Mouse (Mus musculus) frontal cortex, adult (tissue): ENCODE results near the gene Rassf7.
A peak's percentile ranks its signal among the peaks of the same experiment; 100 is the strongest.

Source experiments
- ATAC-seq: cut with Nextera tagmentation; 2 replicates; pipeline ENCODE4 v1.9.2; 2017; ENCODE audit warnings: mild to moderate bottlenecking, moderate library complexity, mixed read lengths; ENCODE audit not compliant: low TSS enrichment

Gene Rassf7

DNA sequence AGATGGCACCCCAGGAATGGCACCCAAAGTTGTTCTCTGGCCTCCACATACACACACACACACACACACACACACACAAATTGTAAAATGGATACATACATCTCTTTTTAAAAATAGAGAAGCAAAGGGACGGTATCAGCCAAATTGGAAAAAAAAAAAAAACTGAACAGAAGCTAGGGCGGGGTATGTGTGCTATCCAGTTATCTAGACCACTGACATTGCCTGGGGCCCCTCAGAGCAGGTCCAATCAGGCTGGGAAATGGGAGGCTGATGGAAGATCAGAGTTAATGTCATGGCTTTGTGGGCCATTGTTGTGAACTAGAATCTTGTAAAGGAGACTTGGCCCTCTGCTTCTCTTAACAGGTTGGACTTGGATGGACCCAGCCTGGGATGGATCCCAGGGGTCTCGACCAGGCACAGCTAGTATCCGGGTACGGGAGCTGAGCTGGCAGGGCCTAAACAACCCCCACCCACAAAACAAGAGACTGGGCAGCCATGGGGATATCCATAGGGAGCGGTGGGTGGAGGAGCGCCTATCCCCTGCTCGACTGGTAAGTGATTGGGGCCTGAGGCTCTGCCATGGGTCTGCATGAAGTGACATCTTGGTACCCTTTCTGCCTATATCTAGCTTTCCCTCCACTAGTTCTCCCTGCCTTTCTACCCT lies 18.9 kb upstream of the Rassf7 start:
- no peak for ATAC-seq

DNA sequence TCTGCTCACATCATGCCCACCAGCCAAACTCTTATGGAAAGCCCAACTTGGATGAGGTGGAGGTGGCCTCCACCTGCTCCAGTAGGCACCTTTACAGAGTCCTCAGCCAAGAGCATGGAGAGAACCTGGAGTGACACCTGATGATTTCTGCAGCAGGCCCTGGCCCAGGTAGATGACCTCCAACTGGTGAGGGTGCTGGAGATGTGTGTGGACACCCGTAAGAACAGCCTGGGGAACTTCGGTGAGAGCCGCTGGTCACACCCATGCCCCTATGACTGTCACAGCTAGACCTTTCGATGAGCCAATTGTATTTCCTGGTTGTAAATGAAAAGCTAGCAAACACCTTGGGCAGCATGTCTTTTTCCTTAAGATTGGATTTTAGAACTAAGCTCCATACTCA lies 17.5 kb upstream of the Rassf7 start:
- ATAC-seq: no peak

DNA sequence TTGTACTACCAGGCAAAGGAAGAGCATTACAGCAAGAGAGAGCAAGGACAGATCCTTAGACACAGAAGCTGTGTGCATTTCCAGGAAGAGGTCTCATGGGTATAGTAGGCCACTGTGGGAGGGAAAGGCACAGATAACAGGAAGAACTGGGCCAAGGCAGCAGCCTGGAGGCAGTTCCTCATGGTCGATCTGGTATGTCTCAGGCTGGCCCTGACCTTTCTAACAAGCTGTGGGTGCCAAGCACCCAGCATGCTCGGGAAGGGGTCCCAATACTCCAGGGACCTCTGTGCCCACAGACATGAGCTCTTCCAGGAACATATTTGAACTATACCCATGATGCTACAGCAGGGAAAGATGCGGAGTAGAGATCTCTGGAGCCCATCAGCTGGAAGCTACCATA lies 11.1 kb upstream of the Rassf7 start:
- no peak for ATAC-seq

DNA sequence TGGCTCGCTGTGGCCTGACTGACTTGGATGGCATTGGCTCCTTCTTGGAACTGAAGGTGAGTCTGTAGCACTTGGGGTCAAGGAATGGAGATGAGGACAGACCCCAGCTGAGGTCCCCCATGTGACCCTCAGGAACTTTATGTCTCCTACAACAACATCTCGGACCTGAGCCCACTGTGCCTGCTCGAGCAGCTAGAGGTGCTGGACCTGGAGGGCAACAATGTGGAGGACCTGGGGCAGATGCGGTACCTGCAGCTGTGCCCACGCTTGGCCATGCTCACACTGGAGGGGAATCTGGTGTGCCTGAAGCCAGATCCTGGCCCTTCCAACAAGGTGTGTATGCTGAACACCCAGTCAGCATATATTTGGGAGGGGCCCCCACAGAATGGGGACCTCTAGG lies 10.2 kb upstream of the Rassf7 start:
- no peak for ATAC-seq

DNA sequence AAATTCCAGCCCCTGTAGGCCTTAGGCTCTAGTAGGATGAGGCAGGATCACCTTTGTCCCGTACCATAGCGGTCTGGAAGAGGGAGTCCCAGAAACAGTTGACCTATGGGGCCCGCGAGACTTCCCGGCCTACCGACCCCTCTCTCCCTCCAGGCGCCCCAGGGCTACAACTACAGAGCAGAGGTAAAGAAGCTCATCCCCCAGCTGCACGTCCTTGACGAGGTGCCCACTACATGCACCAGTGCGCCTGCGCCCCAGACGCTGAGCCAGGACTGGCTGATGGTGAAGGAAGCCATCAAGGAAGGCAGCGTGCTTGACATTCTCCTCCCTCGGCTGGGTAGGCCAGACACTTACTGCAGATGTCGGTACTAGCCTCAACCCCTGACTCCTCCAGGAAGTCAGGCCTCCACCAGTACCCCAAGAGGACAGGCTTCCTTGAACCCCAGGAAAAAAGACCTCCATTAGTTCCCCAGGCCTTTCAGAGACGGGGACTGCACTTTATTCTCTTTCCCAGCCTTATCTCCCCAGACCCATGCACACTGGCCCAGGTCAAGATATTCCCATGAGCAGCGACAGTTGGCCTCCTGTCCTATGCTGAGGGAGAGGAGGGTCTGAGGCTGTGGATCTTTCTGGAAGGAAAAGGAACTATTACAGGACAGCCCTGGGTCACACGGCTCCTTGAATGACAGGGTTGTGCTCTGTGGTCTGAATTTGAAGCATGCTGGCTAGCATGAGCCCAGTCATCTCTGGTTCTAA lies 9.3 kb upstream of the Rassf7 start:
- ATAC-seq: no peak

DNA sequence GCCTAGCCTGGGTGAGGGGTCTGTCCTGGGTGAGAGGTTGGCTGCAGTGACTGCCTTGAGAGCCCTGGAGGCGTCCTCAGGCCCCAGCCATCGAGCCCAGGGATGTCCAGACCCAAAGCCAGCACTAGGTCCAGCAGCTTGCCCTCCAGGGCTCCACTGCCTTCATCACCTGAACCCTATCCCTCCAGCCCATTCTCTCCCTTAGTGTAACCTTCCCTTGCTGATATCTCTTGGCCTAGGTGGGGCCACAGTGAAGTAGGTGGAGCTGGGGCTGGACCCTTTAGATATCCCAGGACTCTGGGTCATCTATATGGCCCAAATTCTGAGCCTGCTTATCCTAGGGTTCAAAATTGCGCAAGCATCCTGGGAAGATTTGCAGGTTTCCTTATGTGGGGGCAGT lies 6.1 kb upstream of the Rassf7 start:
- no peak for ATAC-seq

DNA sequence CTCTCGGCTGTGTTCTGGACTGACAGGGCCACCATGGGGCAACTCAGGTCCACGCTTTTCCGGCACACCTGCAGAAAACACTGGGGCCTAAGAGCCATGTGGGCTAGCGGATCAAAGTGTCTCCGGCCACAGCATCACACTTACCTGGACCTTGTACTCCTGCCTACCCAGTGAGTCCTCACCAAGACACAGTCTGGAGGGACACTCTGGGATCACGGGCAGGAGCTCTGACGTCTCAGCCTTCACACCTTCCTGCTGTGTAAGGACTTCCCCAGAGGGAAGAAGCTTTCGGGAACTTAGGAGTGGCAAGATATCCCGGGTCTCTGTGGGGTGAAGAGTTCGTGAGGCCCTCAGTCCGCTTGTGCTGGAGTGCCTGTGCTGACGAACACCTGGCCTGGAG lies 5.5 kb upstream of the Rassf7 start:
- no peak for ATAC-seq

DNA sequence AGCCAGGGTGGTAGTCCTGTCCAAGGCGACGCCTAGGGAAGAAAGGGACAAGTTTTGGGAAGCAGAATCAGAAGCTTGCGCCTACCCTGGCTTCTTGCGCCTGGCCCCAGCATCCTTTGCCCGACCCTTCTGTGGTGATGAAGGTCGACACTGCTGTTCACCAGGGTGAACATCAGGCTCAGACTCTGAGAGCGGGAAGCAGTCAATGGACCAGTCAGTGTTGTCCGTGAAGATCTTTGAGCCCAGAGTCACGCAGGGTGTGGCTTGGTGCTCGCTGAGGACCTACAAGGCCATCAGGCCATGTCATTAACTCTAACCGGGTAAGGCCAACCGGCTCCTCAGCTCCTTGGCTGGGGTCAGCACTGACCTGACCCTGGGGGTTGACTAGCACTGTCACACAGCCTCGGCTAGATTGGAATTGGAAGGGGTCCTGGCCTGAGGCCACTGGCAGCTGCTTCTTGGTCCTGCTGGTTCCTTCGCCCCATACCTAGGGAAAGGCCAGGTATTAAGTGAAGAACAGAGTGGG lies 5.0 kb upstream of the Rassf7 start:
- no peak for ATAC-seq

DNA sequence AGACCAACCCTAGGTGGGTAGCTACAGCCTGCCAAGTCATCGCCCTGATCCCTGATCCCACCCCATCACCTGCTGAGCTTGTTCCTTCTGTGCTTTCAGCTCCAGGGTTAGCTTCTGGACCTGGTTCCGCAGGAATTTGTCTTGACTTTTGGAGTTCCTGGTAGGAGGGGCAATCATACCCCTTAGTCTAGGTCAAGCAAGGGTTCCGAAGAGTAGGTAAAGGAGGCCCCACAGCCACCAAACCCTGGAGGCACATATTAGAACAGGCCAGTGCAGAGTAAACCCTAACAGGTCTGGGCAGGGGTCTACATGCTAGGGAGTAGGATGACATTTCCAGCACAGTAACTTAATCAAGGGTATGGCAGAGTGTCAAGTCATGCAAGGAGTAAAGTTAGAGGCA lies 2.5 kb upstream of the Rassf7 start:
- ATAC-seq: no peak

DNA sequence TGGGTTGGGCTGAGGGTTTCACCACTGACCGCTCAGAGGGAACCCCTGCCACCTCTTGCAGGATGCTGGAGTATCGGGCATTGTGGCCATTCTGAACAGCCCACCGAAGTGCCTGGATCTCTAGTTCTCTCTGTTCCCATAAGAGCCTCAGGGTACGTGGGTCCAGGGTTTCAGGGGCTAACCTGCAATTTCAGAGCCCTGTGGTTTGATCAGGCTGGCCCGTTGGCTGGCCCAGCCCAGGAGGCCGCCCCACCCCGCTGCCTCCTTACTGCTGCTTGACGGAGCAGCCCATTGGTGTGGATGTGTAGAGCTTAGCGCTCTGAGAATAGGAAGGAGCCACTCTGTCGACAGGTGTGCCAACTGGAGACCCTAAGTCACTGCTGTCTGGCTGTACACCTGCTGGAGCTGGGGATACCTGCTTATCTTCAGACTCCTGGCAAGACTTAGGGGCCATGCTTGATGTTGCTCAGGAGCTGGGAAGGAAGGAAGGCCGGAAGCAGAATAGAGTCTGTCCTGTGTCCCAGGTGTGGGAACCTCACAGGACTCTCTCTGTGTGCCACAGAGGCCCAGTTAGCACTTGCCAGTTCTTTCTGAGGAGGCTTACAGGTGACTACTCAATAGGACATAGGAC lies 1.9 kb upstream of the Rassf7 start, which contains the start of gene Lmntd2:
Gene Lmntd2 (minus strand): TSS at position 476 of the 631 bp plus-strand sequence.
- no peak for ATAC-seq

DNA sequence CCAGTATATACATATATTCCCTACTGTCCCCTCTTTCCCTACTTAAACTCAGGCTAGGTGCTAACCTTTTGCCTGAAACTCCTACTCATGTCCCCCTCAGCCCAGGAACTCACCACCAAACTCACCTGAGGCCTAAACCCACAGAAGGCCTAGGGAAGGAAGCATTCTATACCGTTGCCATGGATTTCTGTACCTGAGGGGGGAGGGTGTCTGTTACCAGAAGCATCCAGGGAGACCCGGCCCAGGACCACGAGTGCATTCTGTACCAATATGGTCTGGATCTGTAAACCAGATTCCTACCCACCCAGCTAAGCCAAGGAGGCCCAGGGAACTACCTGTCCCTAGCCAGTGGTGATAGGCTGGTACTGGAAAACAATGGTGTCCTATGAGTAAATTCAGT lies 1.4 kb upstream of the Rassf7 start:
- no peak for ATAC-seq

DNA sequence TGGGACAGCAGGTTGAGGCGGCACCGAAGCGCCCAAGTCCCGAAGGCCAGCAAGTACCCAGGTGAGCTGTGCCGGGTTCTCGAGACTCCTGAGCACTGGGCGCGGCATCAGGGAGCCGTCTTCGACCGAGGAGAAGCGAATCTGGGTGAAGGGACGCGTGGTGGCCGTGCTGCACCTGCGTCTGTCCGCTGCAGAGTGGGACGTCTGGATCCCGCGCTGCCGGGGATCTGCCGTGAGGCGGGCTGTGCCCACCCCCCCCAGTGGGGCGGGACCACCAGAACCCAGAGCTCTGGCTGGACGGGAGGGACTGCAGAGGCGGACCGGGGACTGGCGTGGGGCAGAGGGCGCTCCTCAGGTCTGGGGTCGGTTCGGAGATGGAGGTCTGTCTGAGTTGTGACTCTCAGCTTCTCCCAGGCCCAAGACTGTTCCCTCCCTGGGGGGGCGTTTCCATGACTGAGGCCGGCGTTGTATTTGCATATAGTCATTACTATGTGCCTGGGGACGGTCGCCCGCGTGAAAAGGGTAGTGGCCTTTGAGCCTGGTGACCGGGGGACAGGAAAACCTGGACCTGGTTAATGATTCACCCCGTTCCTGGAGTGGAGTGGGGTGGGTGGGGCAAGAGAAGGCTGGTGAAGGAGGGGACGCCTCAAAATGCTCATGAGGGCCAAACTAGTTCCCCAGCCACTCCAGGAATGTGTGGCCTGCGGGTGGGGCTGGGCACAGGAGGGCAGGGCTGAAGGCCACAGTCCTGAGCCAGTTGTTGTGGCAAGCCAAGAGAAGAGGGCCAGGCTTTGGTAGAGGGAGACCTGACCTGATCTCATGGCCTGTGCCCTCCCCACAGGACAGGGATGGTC lies 447 bp downstream of the Rassf7 start:
- ATAC-seq: no peak

DNA sequence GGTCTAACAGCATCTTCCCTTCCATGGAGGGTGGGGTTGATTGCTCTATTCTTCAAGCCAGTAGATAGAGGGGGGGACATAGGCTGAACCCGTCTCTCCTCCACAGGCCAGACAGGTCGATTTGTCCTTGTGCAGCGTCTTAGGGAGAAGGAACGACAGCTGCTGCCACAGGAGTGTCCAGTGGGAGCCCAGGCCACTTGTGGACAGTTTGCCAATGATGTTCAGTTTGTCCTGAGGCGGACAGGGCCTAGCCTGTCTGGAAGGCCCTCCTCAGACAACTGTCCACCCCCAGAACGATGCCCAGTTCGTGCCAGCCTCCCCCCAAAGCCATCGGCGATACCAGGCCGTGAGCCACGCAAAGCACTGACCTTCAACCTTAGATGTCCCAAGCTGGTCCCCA lies 1.2 kb downstream of the Rassf7 start:
- ATAC-seq: no peak

DNA sequence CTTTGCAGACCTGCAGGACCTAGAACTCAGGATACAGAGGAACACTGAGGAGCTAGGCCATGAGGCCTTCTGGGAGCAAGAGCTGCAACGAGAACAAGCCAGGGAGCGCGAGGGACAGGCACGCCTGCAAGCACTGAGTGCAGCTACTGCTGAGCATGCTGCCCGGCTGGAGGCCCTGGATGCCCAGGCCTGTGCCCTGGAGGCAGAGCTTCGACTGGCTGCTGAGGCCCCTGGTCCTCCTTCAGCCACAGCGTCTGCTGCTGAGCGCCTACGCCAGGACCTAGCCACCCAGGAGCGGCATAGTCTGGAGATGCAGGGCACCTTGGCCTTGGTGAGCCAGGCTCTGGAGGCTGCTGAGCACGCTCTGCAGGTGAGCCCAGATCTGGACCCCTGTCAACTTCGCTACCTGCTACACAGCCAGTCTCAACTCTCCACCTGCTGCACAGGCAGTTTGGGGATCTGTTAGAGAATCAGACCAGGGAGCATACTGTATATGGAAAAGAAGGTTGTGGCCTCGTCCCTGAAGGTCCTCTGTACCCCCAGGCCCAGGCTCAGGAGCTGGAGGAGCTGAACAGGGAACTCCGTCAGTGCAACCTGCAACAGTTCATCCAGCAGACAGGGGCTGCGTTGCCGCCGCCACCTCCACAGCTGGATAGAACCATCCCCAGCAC lies 1.8 kb downstream of the Rassf7 start:
- ATAC-seq: no peak

DNA sequence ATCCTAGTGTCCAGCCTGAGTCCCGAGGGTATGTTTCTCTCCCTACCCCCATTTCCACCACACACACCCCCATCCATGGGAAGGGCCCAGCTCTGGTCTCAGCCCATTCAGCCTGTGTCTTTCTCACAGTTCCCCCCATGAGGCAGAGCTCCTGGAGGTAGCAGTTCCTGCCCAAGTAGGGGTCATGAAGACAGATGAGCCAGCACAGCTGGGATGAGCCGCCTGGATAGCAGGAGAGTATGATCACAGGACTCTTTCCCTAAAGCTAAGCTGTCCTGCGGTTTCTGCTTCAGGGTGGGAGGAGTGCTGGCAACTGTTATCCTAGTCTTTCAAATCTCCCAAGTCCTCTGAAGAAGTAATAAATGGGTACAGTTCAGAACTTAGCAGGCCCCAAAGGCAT lies 2.5 kb downstream of the Rassf7 start:
- ATAC-seq: no peak

DNA sequence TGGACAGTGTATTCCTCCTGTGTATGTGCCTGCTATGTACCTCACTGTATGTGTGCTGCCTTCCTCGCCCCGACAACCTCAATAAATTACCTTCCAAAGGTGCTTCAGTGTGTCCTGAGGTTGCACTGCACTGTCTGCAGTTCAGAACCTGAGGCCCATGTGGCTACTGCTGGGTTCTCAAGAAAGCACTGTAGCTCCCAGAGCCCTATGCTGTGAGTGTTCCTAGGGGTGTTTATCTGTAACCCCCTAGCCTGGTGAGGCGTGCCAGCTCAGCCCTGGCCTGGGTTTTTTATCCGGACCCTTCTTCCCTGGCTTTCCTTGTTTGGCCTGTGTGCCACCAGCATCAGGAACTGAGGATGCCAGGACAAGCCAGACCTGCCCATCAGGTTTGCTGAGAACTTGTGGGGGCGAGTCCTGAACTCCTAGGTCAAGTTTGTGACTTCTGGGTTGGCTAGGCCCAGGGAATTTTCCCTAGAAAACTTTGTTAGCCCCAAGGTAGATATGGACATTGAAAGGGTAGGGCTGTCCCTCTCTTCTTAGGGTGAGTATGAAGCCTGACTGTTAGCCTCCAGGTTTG lies 3.0 kb downstream of the Rassf7 start:
- ATAC-seq: no peak

DNA sequence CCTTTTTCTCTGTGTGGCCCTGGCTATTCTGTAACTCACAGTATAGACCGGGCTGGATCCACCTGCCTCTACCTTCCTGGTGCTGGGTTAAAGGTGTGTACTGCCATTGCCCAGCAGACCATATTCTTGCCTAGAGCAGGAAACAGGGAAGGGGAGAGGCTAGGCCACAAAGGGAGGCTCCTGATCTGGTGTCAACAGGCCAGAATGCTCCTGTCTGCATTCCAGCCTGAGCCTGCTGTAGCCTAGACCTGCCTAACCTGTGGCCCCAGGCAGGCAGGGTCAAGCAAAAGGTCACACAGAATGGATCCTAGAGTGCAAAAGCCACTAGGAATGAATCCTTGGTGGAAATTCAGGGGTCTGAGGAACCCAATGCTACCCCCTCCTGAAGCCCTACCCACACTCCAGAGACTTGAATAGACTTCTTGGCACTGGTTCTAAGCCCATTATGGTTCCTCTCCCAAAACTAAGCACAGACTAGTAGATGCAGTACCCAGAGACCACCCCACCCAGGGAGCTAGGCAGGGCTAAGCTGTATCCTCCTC lies 4.0 kb downstream of the Rassf7 start:
- no peak for ATAC-seq

DNA sequence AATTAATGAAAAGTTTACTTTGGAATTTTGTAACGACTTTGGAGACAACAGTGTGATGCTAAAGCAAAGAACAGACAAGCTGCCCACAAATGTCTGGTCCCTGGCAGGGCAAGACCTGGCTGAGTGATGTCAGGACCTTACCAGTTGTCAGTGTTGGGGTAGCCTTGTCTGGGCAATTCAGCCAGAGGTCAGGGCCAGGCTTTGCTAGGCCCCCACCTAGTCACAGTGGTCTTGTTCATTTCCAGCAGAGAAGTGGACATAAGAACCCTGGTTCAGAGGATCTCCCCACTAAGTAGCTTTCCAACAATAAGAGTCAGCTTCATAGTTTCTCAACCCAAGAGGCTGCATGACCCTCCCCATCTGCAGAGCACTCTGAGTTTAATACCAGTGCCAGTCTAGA lies 4.7 kb downstream of the Rassf7 start:
- no peak for ATAC-seq

DNA sequence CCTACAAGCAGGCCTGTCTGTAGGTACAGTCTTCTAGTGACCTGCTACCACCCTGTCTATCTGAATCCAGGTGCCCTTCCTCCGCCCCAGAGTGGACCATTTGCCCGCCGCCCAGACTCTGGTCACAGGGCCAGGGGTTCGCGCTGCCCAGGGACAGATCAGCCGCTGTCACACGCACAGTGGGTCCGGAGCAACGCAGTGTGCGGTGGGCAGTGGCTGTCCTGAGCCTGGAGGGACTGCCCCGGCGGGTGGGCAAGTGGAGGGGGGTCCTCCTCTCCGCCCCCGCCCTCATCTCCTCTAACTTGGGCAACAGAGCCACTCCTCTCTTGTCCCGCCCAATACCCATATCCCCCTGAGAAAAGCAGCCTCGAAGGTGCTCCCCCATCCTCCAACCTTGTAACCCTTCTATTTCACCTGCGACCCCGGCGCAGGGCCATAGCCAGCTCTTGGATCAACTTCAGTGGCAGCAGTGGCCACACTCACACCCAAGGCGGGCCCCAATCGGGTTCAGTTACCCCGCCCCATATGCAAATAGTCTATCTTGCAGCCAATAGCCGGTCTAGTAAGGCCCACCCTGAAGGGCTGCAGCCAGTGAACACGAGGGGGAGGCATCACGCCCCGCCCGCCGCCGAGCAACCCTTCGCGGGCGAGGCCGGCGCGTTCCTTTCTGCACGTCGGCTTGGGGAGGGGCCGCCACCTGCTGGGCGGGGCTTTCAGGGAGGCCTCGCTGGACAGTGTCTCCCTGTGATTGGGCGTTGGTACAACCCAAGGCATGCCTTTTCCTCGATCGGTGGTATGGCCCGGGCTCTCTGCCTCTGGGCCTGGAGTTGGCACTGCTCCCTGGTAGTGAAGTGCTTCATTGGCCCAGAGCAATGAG lies 5.8 kb downstream of the Rassf7 start:
- peak; percentile 94 for ATAC-seq

DNA sequence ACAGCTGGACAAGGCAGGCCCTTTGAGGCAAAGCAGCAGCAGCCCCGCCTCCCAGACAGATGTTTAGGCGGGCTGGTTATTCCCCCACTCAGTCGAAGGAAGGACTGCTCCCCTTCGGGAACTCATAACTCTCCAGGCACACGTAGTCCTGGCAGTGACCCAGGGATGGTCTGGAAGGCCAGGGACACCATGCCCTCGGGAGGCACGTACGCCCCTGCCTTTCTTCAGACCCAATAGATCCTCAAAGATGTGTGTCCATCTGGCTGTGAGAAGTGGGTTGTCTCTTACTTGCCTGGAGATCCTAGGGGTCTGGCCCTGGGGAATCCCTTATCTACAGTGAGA lies 6.4 kb downstream of the Rassf7 start:
- ATAC-seq: no peak
